Mouse (Mus musculus) splenic B cell, adult 2 months (primary cell): Measurements from ENCODE around the gene Olfr223.

Source experiments
- DNase-seq: peaks from one replicate; pipeline ENCODE4 v3.0.0-alpha.2; 2011; ENCODE audit warnings: low read depth, low spot score
- H3K27me3 ChIP-seq: 2 replicates; pipeline ENCODE4 v1.6.1; 2012; ENCODE audit warnings: mild to moderate bottlenecking, low read length, moderate library complexity, mixed read lengths; ENCODE audit not compliant: control insufficient read depth, poor library complexity, insufficient read depth, severe bottlenecking
- H3K36me3 ChIP-seq: 2 replicates; pipeline ENCODE4 v1.6.1; 2012; ENCODE audit warnings: mild to moderate bottlenecking, low read length, moderate library complexity, mixed read lengths; ENCODE audit not compliant: control insufficient read depth, poor library complexity, insufficient read depth, severe bottlenecking

Gene Olfr223

GRCm38 (mm10) chr11:59560906-59561305 is 32.2 kb downstream of the Olfr223 start:
- Histone ChIP-seq H3K36me3 (no peaks in the 10 kb centered on the region), H3K27me3 (no peaks in the 10 kb centered on the region)
- DNase-seq = no peak

GRCm38 (mm10) chr11:59554535-59554934 is 38.6 kb downstream of the Olfr223 start:
- Histone ChIP-seq H3K27me3 (no peaks in the 10 kb centered on the region), H3K36me3 (no peaks in the 10 kb centered on the region)
- no peak for DNase-seq

- H3K27me3 ChIP-seq = no peaks in the 10 kb centered on the region
- no peaks in the 10 kb centered on the region for H3K36me3 ChIP-seq
- DNase-seq = no peak
Measured at GRCm38 (mm10) chr11:59554127-59554526, 39.0 kb downstream of the Olfr223 start.

GRCm38 (mm10) chr11:59544005-59544404 is 49.1 kb downstream of the Olfr223 start:
- Histone ChIP-seq H3K27me3 (no peaks in the 10 kb centered on the region), H3K36me3 (no peaks in the 10 kb centered on the region)
- no peak for DNase-seq

DNA sequence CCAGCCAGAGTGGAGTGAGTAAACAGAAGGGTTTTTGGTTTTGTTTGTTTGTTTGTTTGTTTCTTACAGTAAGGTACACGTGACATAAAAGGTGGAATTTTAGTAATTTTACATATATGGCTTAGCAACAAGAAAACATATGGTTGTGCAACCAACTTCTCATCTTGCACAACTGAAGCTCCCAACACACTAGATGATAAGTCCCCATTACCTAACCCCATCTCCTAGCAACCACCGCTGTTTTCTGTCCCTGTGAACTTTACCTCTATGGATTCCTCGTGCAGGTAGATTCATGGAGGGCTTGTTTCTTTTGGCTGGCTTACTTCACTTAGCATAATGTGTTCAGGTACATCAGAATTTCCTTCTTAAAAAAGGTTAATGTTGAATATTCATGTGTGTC is 49.7 kb downstream of the Olfr223 start:
- Histone ChIP-seq H3K27me3 (no peaks in the 10 kb centered on the region), H3K36me3 (no peaks in the 10 kb centered on the region)
- DNase-seq = no peak

GRCm38 (mm10) chr11:59542442-59542841 is 50.6 kb downstream of the Olfr223 start:
- no peaks in the 10 kb centered on the region for H3K27me3 ChIP-seq
- no peaks in the 10 kb centered on the region for H3K36me3 ChIP-seq
- no peak for DNase-seq

GRCm38 (mm10) chr11:59541324-59541723 is 51.8 kb downstream of the Olfr223 start, which contains the start of gene Nlrp3:
TSS of gene Nlrp3 (plus strand) at chr11:59541568.
- no peak for DNase-seq
- Histone ChIP-seq H3K27me3 (no peaks in the 10 kb centered on the region), H3K36me3 (no peaks in the 10 kb centered on the region)

DNA sequence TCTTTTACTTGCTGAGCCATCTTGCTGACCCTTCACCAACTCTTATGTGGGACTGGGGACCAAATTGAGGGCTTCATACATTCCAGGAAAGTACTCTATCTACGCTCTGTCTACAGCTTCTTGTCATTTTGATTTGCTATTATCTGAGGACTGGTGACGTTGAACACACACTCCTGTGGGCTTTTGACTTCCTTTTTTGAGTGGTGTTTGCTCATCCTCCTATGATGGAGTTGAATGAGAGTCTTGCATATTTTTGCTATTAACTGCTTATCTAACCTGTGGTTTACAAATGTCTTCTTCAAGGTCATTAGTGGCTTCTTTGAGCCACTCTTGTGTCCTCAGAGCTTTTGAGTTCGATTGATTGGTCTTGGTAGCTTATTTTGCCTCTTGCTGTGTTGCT is 53.0 kb downstream of the Olfr223 start:
- no peak for DNase-seq
- Histone ChIP-seq H3K27me3 (no peaks in the 10 kb centered on the region), H3K36me3 (no peaks in the 10 kb centered on the region)
